Mouse (Mus musculus) B cell, adult 62 days (primary cell): Measurements from ENCODE around the gene Faah. TPM values are rescaled to one million over a fixed set of nuclear protein-coding genes. Genes with fewer than 3 reads are reported as not detected.

Source experiments
- total RNA-seq: library from RNA; stranded (reverse); gene quantifications from 4 replicates; pipeline ENCODE4 v1.2.4, GENCODE M21; 2023

Faah gene
- 43.7 to 46.5 TPM (median 45.4 TPM) in 4 replicates for total RNA-seq

GRCm38 (mm10) chr4:116017902-116018746, at the start of gene Faah:
Faah (minus strand) TSS chr4:116017926.

GRCm38 (mm10) chr4:116053399-116053961, 35.8 kb upstream of the Faah start, which contains the start of gene Nsun4:
Nsun4 (minus strand) TSS chr4:116053876.

GRCm38 (mm10) chr4:115939295-115940102, 78.2 kb downstream of the Faah start, which contains the start of gene Dmbx1:
Dmbx1 (minus strand) TSS chr4:115939926.

Other genes starting within 250 kb of the Faah start
- 0.97 to 1.3 TPM in 2 of 4 replicates, not detected in the others for gene Tex38, start 236.9 kb downstream of the Faah start, total RNA-seq
- 14.9 to 19.8 TPM (median 17.5 TPM) in 4 replicates for gene Atpaf1, start 233.1 kb downstream of the Faah start, total RNA-seq
- 13.3 to 22.7 TPM (median 15.3 TPM) in 4 replicates for gene Mob3c, start 189.8 kb downstream of the Faah start, total RNA-seq
- 57.5 to 69.7 TPM (median 64.2 TPM) in 4 replicates for gene Mknk1, start 178.7 kb downstream of the Faah start, total RNA-seq
- gene Kncn, start 133.5 kb downstream of the Faah start, total RNA-seq: 0.45 TPM in 1 of 4 replicates, not detected in the others
- not detected in 4 replicates for gene 6430628N08Rik, start 127.3 kb downstream of the Faah start, total RNA-seq
- not detected in 4 replicates for gene Dmbx1, start 78.0 kb downstream of the Faah start, total RNA-seq
- gene Nsun4, start 36.0 kb upstream of the Faah start, total RNA-seq: 37.6 to 47.7 TPM (median 40.7 TPM) in 4 replicates
- 276 to 285 TPM (median 277 TPM) in 4 replicates for gene Uqcrh, start 57.1 kb upstream of the Faah start, total RNA-seq
- gene Lrrc41, start 57.3 kb upstream of the Faah start, total RNA-seq: 26.9 to 36.4 TPM (median 28.2 TPM) in 4 replicates
- 1.3 to 2.1 TPM (median 1.4 TPM) in 4 replicates for gene Rad54l, start 105.8 kb upstream of the Faah start, total RNA-seq
- 37.1 to 52.2 TPM (median 44.0 TPM) in 4 replicates for gene Pomgnt1, start 105.9 kb upstream of the Faah start, total RNA-seq
- gene Lurap1, start 133.4 kb upstream of the Faah start, total RNA-seq: 3.7 to 4.9 TPM (median 4.2 TPM) in 4 replicates
- gene Tspan1, start 149.7 kb upstream of the Faah start, total RNA-seq: not detected in 4 replicates
- gene 1700042G07Rik, start 155.4 kb upstream of the Faah start, total RNA-seq: not detected in 4 replicates
- gene Gm49337, start 155.5 kb upstream of the Faah start, total RNA-seq: 0.37 to 0.98 TPM in 2 of 4 replicates, not detected in the others
- gene Pik3r3, start 203.7 kb upstream of the Faah start, total RNA-seq: 0.69 to 3.1 TPM (median 1.8 TPM) in 4 replicates